Mouse (Mus musculus) heart, embryonic 12.5 days (tissue): ENCODE data around the gene Tff2. TPM values are rescaled to one million over a fixed set of nuclear protein-coding genes. Genes with fewer than 3 reads are reported as not detected.

Source experiments
- ATAC-seq: fragments of 200-750 bp; cut with Nextera tagmentation; 2 replicates; pipeline ENCODE4 v1.8.0; 2017; ENCODE audit warnings: moderate TSS enrichment, moderate library complexity; ENCODE audit not compliant: insufficient number of reproducible peaks, low FRiP score
- H3K27ac ChIP-seq: fragments of 300-500 bp; sonication (generic); 2 replicates; pipeline ENCODE4 v1.5.1; 2016; ENCODE audit warnings: mild to moderate bottlenecking, moderate library complexity; ENCODE audit not compliant: poor library complexity, severe bottlenecking
- H3K27me3 ChIP-seq: fragments of 300-500 bp; sonication (generic); replicated peaks from 2 replicates; pipeline ENCODE4 v1.6.1; 2016; ENCODE audit warnings: mild to moderate bottlenecking, moderate library complexity
- H3K36me3 ChIP-seq: fragments of 300-500 bp; sonication (generic); 2 replicates; pipeline ENCODE4 v1.6.1; 2016; ENCODE audit warnings: mild to moderate bottlenecking, moderate library complexity
- H3K4me1 ChIP-seq: fragments of 300-500 bp; sonication (generic); replicated peaks from 2 replicates; pipeline ENCODE4 v1.6.1; 2016; ENCODE audit warnings: mild to moderate bottlenecking
- H3K4me2 ChIP-seq: fragments of 300-500 bp; sonication (generic); 2 replicates; pipeline ENCODE4 v1.6.1; 2016; ENCODE audit warnings: mild to moderate bottlenecking, moderate library complexity
- H3K4me3 ChIP-seq: fragments of 300-500 bp; sonication (generic); 2 replicates; pipeline ENCODE4 v1.5.1; 2016; ENCODE audit warnings: mild to moderate bottlenecking
- H3K9ac ChIP-seq: fragments of 300-500 bp; sonication (generic); 2 replicates; pipeline ENCODE4 v1.6.1; 2016; ENCODE audit warnings: mild to moderate bottlenecking, moderate library complexity
- H3K9me3 ChIP-seq: fragments of 300-500 bp; sonication (generic); replicated peaks from 2 replicates; pipeline ENCODE4 v1.6.1; 2016; ENCODE audit warnings: mild to moderate bottlenecking, moderate library complexity
- WGBS: fragments of 180-500 bp; shearing (Covaris S2); methylation state at CpG from one replicate; pipeline ENCODE4 v1.1.7; 2016; 5-methylcytosine and 5-hydroxymethylcytosine counted together
- polyA plus RNA-seq: library from polyadenylated mRNA; unstranded; fragments of >200 nt; fragmentation: Nextera tagmentation; extraction: Ambion mirVana; gene quantifications from 2 replicates; pipeline ENCODE4 v1.2.1, GENCODE M21; 2016

Gene Tff2
- polyA plus RNA-seq, 1 experiment from 2014 or later, result not detected

DNA sequence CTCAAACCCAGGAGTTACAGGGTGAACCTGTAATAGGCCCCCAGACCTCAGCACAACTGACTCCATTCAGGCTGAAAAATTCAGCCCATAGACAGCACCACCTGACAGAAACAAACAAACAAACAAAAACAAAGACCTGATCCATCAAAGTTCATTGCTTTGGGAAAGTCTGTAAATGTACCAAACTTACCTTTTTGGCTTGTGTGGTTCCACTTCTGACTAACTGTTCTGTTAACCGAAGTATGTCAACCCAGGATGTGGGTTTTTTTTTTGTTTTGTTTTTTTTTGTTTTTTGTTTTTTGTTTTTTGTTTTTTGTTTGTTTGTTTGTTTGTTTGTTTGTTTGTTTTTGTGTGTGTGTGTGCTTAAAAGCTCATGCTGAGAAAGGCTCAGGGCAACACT, 7.3 kb downstream of the Tff2 start:
- H3K9ac ChIP-seq, result no peak overlapping the region
- 70% methylated on average over 1 of the region's 1 CpGs for WGBS
- no peaks in the 10 kb centered on the region for H3K4me1 ChIP-seq
- no peak overlapping the region for H3K27ac ChIP-seq
- ATAC-seq, result no peak
- H3K4me3 ChIP-seq, result no peak overlapping the region
- no peaks in the 10 kb centered on the region for H3K36me3 ChIP-seq
- H3K27me3 ChIP-seq, result peaks cover 4% of the 10 kb centered on the region; the same call in 1 of the 2 replicates
- no peak overlapping the region for H3K4me2 ChIP-seq
- H3K9me3 ChIP-seq, result no peaks in the 10 kb centered on the region

DNA sequence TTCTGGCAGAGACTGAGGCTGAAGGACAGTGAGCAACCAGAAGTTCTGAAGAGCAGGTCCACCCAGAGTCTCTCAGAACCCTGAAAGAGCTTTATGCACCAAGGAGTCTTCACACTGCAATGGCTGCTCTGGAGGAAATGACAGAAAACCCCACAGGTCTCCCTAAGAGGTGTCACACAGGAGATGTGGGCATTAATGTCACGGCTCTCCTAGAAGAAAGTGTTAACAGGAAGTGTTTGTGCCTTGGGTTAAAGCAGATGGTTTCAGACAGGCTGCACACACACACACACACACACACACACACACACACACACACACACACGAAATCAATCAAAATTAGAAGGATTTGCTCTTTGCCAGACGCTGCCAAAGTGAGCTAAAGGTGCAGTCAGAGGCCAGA, 7.8 kb downstream of the Tff2 start:
- H3K27ac ChIP-seq, result no peak overlapping the region
- H3K36me3 ChIP-seq, result no peaks in the 10 kb centered on the region
- no peaks in the 10 kb centered on the region for H3K4me1 ChIP-seq
- no peak overlapping the region for H3K4me3 ChIP-seq
- H3K27me3 ChIP-seq, result peaks cover 4% of the 10 kb centered on the region; the same call in 1 of the 2 replicates
- no peak for ATAC-seq
- H3K4me2 ChIP-seq, result no peak overlapping the region
- H3K9ac ChIP-seq, result no peak overlapping the region
- no peaks in the 10 kb centered on the region for H3K9me3 ChIP-seq
- 66% methylated on average over 3 of the region's 3 CpGs for WGBS

DNA sequence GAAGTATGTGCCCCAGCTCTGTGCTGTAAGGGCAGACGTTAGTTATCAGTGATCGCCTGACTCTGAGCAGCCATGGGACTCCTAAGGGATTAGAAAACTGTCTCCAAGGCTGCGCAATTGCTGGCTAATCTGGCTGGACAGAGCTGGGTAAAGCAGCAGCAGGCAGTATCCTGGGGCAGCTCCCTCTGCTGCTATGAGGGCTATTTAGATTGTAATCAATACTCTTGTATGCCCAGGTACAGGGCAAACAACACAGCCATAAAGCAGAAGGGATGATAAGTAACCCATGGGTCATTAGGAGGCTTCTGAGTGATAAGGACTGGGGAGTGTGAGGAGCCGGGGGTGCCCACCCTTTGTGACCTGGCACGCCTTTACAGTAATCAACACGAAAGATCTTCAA, 9.2 kb downstream of the Tff2 start:
- no peak overlapping the region for H3K4me3 ChIP-seq
- no peak overlapping the region for H3K27ac ChIP-seq
- H3K4me1 ChIP-seq, result no peaks in the 10 kb centered on the region
- no peaks in the 10 kb centered on the region for H3K9me3 ChIP-seq
- H3K4me2 ChIP-seq, result no peak overlapping the region
- peaks cover 4% of the 10 kb centered on the region; the same call in 1 of the 2 replicates for H3K27me3 ChIP-seq
- WGBS, result 68% methylated on average over 6 of the region's 6 CpGs
- no peak overlapping the region for H3K9ac ChIP-seq
- ATAC-seq, result no peak
- H3K36me3 ChIP-seq, result no peaks in the 10 kb centered on the region

DNA sequence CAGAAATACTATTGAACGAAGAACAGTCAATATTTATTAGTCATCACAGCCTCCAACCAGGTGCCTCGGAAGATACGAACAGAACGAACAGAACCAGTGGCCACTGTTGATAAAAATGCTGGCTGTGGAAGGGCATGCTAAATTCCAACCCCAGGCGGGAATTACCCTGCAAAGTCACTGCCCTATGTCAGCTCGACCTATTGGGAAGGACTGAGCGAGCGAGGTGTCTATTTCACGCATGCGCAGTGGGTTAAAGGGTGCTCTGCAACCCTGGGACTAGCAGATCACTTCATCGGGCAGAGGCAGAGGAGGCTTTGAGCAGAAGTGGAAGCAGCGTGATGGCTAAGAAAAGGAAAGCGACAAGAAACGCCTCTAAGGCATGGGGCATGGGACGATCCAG, 10.3 kb downstream of the Tff2 start:
- ATAC-seq, result no peak
- Histone ChIP-seq H3K4me3 (no peak overlapping the region), H3K4me1 (no peaks in the 10 kb centered on the region), H3K4me2 (no peak overlapping the region), H3K9me3 (no peaks in the 10 kb centered on the region), H3K27ac (no peak overlapping the region), H3K27me3 (peaks cover 4% of the 10 kb centered on the region; the same call in 1 of the 2 replicates), H3K36me3 (no peaks in the 10 kb centered on the region), H3K9ac (no peak overlapping the region)
- WGBS, result 69% methylated on average over 15 of the region's 15 CpGs

DNA sequence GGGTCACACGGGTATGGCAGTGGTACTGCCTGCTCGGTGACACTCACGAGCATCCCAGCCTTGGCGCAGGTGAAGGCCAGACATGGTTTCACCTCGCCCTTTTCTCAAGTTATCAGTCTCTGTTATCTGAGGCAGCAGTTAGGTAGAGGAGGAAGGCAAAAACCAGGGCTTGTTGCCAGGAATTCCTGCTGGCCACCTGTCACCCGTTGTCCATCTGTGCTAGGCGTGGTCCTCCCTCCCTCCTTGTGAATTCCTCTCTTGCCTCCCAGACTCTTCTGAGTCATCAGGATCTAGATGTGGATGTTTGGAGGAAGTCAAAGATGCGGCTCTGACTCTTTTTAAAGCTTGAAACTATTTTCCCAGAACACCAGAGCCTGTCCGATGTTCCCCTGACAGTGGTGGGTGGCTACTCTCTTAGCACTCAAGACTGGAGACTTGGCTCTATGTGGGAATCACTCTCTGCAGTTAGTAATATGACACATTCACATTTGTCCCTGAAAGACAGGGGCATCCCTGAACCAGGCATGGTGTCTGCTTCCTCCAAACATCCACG, 12.7 kb downstream of the Tff2 start:
- no peaks in the 10 kb centered on the region for H3K9me3 ChIP-seq
- no peak overlapping the region for H3K4me2 ChIP-seq
- H3K4me3 ChIP-seq, result no peak overlapping the region
- 67% methylated on average over 10 of the region's 10 CpGs for WGBS
- no peak overlapping the region for H3K9ac ChIP-seq
- no peak overlapping the region for H3K27ac ChIP-seq
- H3K36me3 ChIP-seq, result no peaks in the 10 kb centered on the region
- H3K4me1 ChIP-seq, result no peaks in the 10 kb centered on the region
- ATAC-seq, result no peak
- peaks cover 13% of the 10 kb centered on the region for H3K27me3 ChIP-seq

DNA sequence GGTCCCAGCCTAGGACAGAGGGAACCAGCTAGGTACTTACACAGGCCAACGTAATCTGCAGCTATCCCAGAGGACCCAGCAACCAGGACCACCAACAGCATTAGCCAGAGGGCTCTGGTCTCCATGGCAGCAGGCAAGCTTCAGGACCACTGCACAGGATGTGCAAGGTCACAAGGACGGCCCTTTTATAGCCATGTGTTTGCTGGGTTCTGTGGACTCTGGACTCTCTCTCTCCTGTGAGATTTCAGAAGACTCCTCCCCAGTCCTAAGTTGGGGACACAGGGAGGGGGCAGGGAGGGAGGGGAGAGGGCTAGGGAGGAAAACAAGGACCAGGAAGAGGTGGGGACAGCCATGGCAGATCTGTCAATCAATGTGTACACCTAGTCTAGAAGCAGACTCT, 14.6 kb downstream of the Tff2 start, which contains the start of gene Tff3:
Tff3 (minus strand) TSS at position 195 of the 400 bp plus-strand sequence.
- no peaks in the 10 kb centered on the region for H3K36me3 ChIP-seq
- H3K27ac ChIP-seq, result no peak within 1 kb of the TSS
- no peak within 1 kb of the TSS for H3K9ac ChIP-seq
- no peak within 1 kb of the TSS for H3K4me3 ChIP-seq
- ATAC-seq, result no peak
- no peaks in the 10 kb centered on the region for H3K9me3 ChIP-seq
- WGBS, result 35% methylated on average over 2 of the region's 2 CpGs
- no peaks in the 10 kb centered on the region for H3K4me1 ChIP-seq
- H3K4me2 ChIP-seq, result no peak within 1 kb of the TSS
- peaks cover 16% of the 10 kb centered on the region for H3K27me3 ChIP-seq

DNA sequence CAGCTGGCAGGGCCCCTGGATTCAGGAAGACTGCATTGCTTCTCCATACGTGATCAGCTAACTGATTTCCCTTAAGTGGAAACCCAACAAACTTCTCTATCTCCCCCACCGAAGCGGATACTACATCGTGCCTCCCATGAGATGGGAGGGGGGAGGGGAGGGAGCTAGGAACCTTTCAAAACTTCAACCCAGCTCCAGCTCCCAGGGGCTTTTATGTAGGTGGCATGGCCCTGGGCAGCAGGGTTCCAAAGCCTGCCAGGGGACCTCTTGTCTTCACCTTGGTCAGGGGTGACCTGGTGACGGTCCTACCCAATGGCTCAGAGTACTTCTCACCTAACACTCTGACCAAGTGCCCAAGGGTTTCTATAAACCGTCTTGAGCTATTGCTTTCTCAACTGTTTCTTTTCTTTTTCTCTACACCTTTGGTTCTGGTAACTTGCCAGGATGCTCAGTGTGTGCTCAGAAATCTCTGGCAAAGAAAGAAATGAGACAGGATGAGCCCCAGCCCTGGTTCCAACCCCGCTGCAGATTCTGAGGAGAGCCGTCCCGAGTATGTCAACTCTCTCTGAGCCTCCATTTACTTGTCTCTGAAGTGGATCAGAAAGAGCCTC, 15.3 kb downstream of the Tff2 start:
- ATAC-seq, result no peak
- Histone ChIP-seq H3K36me3 (no peaks in the 10 kb centered on the region), H3K4me1 (no peaks in the 10 kb centered on the region), H3K9me3 (no peaks in the 10 kb centered on the region), H3K27me3 (peaks cover 13% of the 10 kb centered on the region), H3K27ac (no peak overlapping the region), H3K9ac (no peak overlapping the region), H3K4me3 (no peak overlapping the region), H3K4me2 (no peak overlapping the region)
- 70% methylated on average over 9 of the region's 9 CpGs for WGBS

DNA sequence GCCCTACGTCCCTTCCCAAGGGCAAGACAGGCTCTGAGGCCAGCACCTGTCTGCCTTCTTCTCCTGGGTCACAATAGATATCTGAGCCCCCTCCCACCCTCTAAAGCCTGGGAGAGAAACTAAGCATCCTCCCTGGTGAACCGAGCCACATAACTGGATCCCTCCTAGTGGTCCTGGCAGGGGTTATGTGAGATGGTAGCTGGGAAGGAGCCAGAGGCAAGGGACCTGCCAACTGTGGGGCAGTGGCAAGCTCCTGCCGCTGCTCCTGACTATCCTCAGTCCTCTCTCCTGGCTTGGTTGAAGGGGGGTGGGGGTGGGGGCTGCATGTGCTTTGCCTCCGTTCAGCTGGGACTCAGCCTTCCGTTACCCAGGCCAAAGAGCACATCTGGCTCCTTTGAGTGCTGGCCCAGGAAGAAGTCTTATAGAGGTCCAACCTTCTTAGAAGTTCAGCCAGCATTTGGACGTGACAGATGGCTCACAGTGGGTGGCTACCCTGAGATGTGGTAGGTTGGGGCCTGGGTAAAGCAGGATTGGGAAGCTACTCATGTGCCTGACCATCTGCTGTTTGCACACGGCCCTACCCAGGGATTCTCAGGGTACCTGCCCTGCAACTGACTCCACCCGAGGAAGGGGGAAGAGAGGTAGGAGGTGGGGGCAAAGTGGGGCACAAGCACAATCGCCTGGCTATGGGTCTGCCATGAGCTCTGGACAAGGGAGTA, 18.4 kb downstream of the Tff2 start:
- Histone ChIP-seq H3K27me3 (peaks cover 12% of the 10 kb centered on the region), H3K9ac (no peak overlapping the region), H3K4me1 (no peaks in the 10 kb centered on the region), H3K9me3 (no peaks in the 10 kb centered on the region), H3K27ac (no peak overlapping the region), H3K4me3 (no peak overlapping the region), H3K36me3 (no peaks in the 10 kb centered on the region), H3K4me2 (no peak overlapping the region)
- 29% methylated on average over 9 of the region's 9 CpGs for WGBS
- no peak for ATAC-seq

DNA sequence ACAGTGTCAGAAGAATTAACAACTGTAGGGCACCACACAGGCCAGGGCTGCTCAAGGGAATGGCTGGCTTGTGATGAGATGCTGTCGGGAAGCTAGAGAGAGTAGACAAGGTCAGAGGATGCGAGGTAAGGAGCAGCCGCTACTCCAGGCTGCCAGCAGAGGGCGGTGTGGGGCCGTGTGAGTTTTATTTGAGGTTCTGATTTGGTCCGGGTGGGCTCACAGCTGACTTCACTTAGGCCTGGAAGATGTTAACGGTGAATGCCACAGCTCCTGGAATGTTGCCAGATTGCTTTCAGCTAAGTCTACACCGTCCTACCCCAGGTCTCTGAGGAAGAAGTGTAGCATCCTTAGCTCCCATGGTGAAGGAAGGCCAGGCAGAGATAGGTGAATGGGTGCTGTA, 22.1 kb downstream of the Tff2 start:
- no peak for ATAC-seq
- Histone ChIP-seq H3K4me2 (no peak overlapping the region), H3K36me3 (no peaks in the 10 kb centered on the region), H3K27ac (no peak overlapping the region), H3K27me3 (peaks cover 3% of the 10 kb centered on the region; the same call in 1 of the 2 replicates), H3K9ac (no peak overlapping the region), H3K4me1 (no peaks in the 10 kb centered on the region), H3K4me3 (no peak overlapping the region), H3K9me3 (no peaks in the 10 kb centered on the region)
- 8% methylated on average over 8 of the region's 8 CpGs for WGBS

DNA sequence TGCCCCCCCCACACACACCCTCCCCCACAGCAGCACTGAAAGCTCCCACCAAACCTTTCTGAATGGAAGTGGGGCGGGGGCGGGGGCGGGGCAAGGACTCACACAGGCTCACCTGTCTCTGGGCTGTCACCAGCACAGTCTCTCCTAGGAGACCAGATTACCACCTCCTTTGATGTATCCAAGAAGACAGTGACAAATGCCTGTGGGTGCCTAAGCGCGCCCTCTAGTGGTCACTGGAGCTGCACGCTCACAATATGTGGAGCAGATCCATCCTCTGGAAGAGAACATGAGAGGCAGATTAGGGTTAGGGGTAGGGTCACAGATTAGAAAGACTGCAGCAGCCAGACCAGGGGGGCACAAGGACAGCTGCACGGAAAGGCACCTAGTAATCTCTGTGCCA, 24.7 kb downstream of the Tff2 start:
- Histone ChIP-seq H3K4me2 (no peak overlapping the region), H3K36me3 (no peaks in the 10 kb centered on the region), H3K27me3 (no peaks in the 10 kb centered on the region; the same call in 1 of the 2 replicates), H3K4me1 (no peaks in the 10 kb centered on the region), H3K9me3 (no peaks in the 10 kb centered on the region), H3K9ac (no peak overlapping the region), H3K4me3 (no peak overlapping the region), H3K27ac (no peak overlapping the region)
- peak; percentile 22; the same call in 1 of the 2 replicates for ATAC-seq
- WGBS, result 6% methylated on average over 7 of the region's 7 CpGs

DNA sequence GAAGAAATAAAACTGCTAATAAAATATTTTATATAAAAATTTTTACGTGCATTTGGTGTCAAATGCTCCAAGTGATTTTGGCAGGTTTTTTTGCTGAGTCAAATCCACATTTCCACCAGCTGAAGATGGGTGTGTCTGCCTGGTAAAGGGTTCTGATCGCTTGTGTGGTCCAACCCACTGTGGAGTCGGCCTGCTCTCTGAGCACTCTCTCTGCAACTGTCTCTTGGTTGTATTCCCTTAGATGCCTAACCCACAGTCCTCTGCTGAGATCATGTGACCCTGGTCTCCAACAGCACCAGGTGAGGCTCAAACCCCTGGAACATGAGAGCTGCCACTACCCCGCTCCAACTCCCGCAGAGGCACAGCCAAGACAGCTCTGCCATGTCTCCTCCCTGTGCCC, 26.1 kb downstream of the Tff2 start:
- H3K9ac ChIP-seq, result no peak overlapping the region
- no peaks in the 10 kb centered on the region for H3K36me3 ChIP-seq
- no peak for ATAC-seq
- no peaks in the 10 kb centered on the region for H3K9me3 ChIP-seq
- no peak overlapping the region for H3K27ac ChIP-seq
- H3K4me3 ChIP-seq, result no peak overlapping the region
- no peaks in the 10 kb centered on the region for H3K4me1 ChIP-seq
- H3K4me2 ChIP-seq, result no peak overlapping the region
- no peaks in the 10 kb centered on the region; the same call in 1 of the 2 replicates for H3K27me3 ChIP-seq
- 84% methylated on average over 5 of the region's 5 CpGs for WGBS
